Mouse (Mus musculus): ENCODE results near the gene Ncoa3. TPM values are rescaled to one million over a fixed set of nuclear protein-coding genes. Genes with fewer than 3 reads are reported as not detected.
A peak's percentile ranks its signal among the peaks of the same experiment; 100 is the strongest.

Gene Ncoa3
- polyA plus RNA-seq, 1 experiment: 28.5 TPM

GRCm38 (mm10) chr2:166096834-166097233 is 104.4 kb downstream of the Ncoa3 start:
- TF ChIP-seq POLR2A (IDR thresholded peaks at IDR 0.05; ENCODE audit: borderline replicate concordance, extremely low read depth, insufficient read depth, insufficient read length, poor library complexity, severe bottlenecking) (no peak), CTCF (IDR thresholded peaks at IDR 0.05; ENCODE audit: borderline replicate concordance, extremely low read depth, insufficient read depth, insufficient read length) (peak; percentile 27; the same call in 1 of the 2 replicates)
- no peak for DNase-seq (ENCODE audit: low read depth)

GRCm38 (mm10) chr2:166097443-166098291 is 105.2 kb downstream of the Ncoa3 start:
- peak; percentile 75 for DNase-seq (ENCODE audit: low read depth)
- peak; percentile 49; the same call in 1 of the 2 replicates for TF ChIP-seq CTCF (IDR thresholded peaks at IDR 0.05; ENCODE audit: borderline replicate concordance, extremely low read depth, insufficient read depth, insufficient read length)
- TF ChIP-seq POLR2A (IDR thresholded peaks at IDR 0.05; ENCODE audit: borderline replicate concordance, extremely low read depth, insufficient read depth, insufficient read length, poor library complexity, severe bottlenecking): no peak

- DNase-seq (ENCODE audit: low read depth): no peak
Measured at GRCm38 (mm10) chr2:166098292-166098933, 106.0 kb downstream of the Ncoa3 start.

GRCm38 (mm10) chr2:166100309-166101262 is 108.2 kb downstream of the Ncoa3 start:
- TF ChIP-seq POLR2A (IDR thresholded peaks at IDR 0.05; ENCODE audit: borderline replicate concordance, extremely low read depth, insufficient read depth, insufficient read length, poor library complexity, severe bottlenecking) (no peak), CTCF (IDR thresholded peaks at IDR 0.05; ENCODE audit: borderline replicate concordance, extremely low read depth, insufficient read depth, insufficient read length) (no peak)
- DNase-seq (ENCODE audit: low read depth): peak; percentile 76

More at GRCm38 (mm10) chr2:166098292-166098933, 106.0 kb downstream of the Ncoa3 start:
- TF ChIP-seq POLR2A (IDR thresholded peaks at IDR 0.05; ENCODE audit: borderline replicate concordance, extremely low read depth, insufficient read depth, insufficient read length, poor library complexity, severe bottlenecking) (no peak), CTCF (IDR thresholded peaks at IDR 0.05; ENCODE audit: borderline replicate concordance, extremely low read depth, insufficient read depth, insufficient read length) (no peak)

- no peak for TF ChIP-seq CTCF (IDR thresholded peaks at IDR 0.05; ENCODE audit: borderline replicate concordance, extremely low read depth, insufficient read depth, insufficient read length)
- no peak for TF ChIP-seq POLR2A (IDR thresholded peaks at IDR 0.05; ENCODE audit: borderline replicate concordance, extremely low read depth, insufficient read depth, insufficient read length, poor library complexity, severe bottlenecking)
- no peak for DNase-seq (ENCODE audit: low read depth)
Measured at GRCm38 (mm10) chr2:166102893-166103292, 110.5 kb downstream of the Ncoa3 start.

GRCm38 (mm10) chr2:166105911-166106310 is 113.5 kb downstream of the Ncoa3 start:
- no peak for DNase-seq (ENCODE audit: low read depth)
- TF ChIP-seq POLR2A (IDR thresholded peaks at IDR 0.05; ENCODE audit: borderline replicate concordance, extremely low read depth, insufficient read depth, insufficient read length, poor library complexity, severe bottlenecking): no peak
- TF ChIP-seq CTCF (IDR thresholded peaks at IDR 0.05; ENCODE audit: borderline replicate concordance, extremely low read depth, insufficient read depth, insufficient read length): no peak

GRCm38 (mm10) chr2:166106631-166107030 is 114.2 kb downstream of the Ncoa3 start:
- peak; percentile 80 for DNase-seq (ENCODE audit: low read depth)
- TF ChIP-seq POLR2A (IDR thresholded peaks at IDR 0.05; ENCODE audit: borderline replicate concordance, extremely low read depth, insufficient read depth, insufficient read length, poor library complexity, severe bottlenecking) (no peak), CTCF (IDR thresholded peaks at IDR 0.05; ENCODE audit: borderline replicate concordance, extremely low read depth, insufficient read depth, insufficient read length) (no peak)

GRCm38 (mm10) chr2:166107911-166108310 is 115.5 kb downstream of the Ncoa3 start:
- TF ChIP-seq CTCF (IDR thresholded peaks at IDR 0.05; ENCODE audit: borderline replicate concordance, extremely low read depth, insufficient read depth, insufficient read length): no peak
- DNase-seq (ENCODE audit: low read depth): peak; percentile 60

GRCm38 (mm10) chr2:166108326-166108725 is 115.9 kb downstream of the Ncoa3 start:
- TF ChIP-seq CTCF (IDR thresholded peaks at IDR 0.05; ENCODE audit: borderline replicate concordance, extremely low read depth, insufficient read depth, insufficient read length) (peak; percentile 88), POLR2A (IDR thresholded peaks at IDR 0.05; ENCODE audit: borderline replicate concordance, extremely low read depth, insufficient read depth, insufficient read length, poor library complexity, severe bottlenecking) (no peak)
- peak; percentile 90 for DNase-seq (ENCODE audit: low read depth)

GRCm38 (mm10) chr2:166110764-166111163 is 118.3 kb downstream of the Ncoa3 start:
- DNase-seq (ENCODE audit: low read depth): no peak
- no peak for TF ChIP-seq CTCF (IDR thresholded peaks at IDR 0.05; ENCODE audit: borderline replicate concordance, extremely low read depth, insufficient read depth, insufficient read length)
- TF ChIP-seq POLR2A (IDR thresholded peaks at IDR 0.05; ENCODE audit: borderline replicate concordance, extremely low read depth, insufficient read depth, insufficient read length, poor library complexity, severe bottlenecking): no peak

- DNase-seq (ENCODE audit: low read depth): no peak
- no peak for TF ChIP-seq POLR2A (IDR thresholded peaks at IDR 0.05; ENCODE audit: borderline replicate concordance, extremely low read depth, insufficient read depth, insufficient read length, poor library complexity, severe bottlenecking)
- TF ChIP-seq CTCF (IDR thresholded peaks at IDR 0.05; ENCODE audit: borderline replicate concordance, extremely low read depth, insufficient read depth, insufficient read length): no peak
Measured at GRCm38 (mm10) chr2:166111238-166111637, 118.8 kb downstream of the Ncoa3 start.
